Mouse (Mus musculus): ENCODE measurements around the gene Gsg1l.
A peak's percentile ranks its signal among the peaks of the same experiment; 100 is the strongest.

Gsg1l gene

GRCm38 (mm10) chr7:126031598-126032364 is 50.4 kb downstream of the Gsg1l start:
- DNase-seq (ENCODE audit: low spot score in 2 of 2): peak; percentile 53 to 64

GRCm38 (mm10) chr7:126027410-126027809 is 54.8 kb downstream of the Gsg1l start:
- no peak for DNase-seq (ENCODE audit: low spot score in 2 of 2)

DNA sequence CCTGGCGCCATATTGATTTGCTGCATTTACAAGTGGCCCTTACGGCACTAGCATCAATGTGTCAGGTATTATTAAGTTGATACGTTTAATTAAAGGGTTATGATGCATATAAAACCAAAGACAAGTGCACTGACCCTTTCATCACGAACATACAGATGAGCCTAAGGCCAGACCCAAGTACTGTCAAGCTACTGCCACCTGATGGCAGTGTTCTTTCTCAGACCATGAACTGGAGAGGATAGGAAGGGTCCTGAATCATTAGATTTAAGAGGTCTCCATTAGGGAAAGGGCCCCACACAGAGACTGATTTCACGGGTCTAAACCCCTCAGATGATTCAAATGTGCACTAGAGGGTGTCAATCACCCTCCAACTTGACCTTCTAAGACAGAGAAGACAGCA is 55.6 kb downstream of the Gsg1l start:
- DNase-seq (ENCODE audit: low spot score in 2 of 2): no peak

DNA sequence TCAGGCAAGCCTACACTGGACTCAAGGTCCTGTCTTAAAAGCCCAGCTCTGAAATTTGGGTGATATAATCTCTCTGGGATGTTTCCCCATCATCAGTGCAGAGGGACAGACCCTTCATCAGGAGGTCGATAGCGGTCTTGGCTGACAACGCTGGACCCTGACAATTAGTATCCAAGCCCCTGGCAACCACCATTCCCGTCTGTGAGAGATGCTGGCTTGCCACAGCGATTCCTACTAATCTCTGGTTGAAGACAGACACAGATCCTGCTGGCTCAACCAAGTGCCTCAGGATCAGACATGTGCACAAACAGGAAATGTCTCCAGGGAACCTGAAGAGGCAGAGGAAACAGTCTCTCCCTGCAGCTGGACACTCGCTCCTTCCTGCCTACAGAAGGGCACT is 62.2 kb downstream of the Gsg1l start:
- DNase-seq (ENCODE audit: low spot score in 2 of 2): no peak

DNA sequence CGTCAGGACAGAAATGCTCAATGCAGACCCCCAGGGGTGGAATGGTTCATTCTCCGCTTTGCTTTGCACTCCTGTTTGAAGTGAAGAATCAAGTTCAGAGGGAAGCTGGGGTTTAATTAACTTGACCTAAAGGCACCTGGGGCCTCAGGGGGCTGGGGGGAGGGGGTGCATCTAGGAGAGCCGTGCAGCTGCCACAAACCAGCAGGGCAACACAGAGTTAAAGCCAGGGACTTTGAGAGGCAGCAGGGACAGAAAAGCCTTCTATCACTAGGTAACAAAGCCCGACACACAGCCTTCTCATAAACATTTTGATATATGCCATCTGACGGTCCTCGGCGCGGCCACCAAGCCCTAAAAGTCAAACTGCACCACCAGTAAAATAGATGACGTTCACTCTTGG is 62.9 kb downstream of the Gsg1l start:
- DNase-seq (ENCODE audit: low spot score in 2 of 2): no peak

GRCm38 (mm10) chr7:126017455-126017854 is 64.8 kb downstream of the Gsg1l start:
- no peak for DNase-seq (ENCODE audit: low spot score in 2 of 2)

DNA sequence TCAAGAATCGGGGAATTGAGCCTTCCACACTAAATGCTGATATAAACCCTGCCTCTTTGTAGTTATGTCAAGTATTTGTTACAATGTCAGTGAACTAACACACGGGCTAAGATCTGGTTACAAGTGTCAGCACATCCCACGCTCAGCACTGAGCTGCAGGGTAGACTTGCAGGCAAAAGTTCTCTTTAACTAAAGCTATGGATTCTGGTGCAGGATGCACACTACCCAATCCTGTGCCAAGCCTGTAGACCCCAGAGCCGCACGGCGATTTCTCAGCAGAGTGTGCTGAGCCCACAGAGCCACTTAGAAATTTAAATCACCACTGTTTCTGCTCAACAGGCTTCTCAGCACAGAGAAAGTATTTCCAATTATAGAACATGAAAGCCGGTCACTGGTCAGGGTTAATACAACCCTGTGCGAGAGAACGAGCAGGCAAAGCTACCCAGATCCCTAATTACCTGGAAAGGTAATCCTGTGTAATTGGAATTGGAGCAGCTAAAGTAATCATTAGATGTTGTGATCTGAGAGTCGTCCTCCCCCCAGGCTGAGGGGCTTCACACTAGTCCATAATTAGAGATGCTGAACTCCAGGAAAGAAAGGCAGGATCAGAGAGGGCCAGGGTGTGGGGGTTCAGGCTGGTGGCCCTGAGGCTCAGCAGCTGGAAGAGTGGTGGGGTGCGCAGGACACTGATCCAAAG is 69.7 kb downstream of the Gsg1l start:
- DNase-seq (ENCODE audit: low spot score in 2 of 2): no peak

DNA sequence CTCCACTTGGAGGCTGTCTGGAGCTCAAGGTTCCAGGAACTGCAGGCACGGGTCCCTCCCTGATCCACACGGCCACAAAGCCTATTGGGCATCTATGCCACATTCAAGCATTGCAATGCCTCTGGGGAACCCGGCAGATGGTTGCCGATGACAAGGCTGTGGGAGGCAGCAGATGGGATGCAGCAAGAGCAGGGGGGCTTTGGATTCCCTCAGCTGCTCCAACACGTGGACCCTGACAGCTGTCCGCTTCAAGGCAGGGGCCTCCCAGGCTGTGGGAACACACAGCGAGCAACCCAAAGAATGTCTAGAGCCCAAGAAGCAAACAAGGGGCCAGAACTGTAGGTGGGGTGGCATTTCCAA is 73.4 kb downstream of the Gsg1l start:
- DNase-seq (ENCODE audit: low spot score in 2 of 2): peak; percentile 87

- no peak for DNase-seq (ENCODE audit: low spot score in 2 of 2)
Measured at GRCm38 (mm10) chr7:126008139-126008788, 73.9 kb downstream of the Gsg1l start.

DNA sequence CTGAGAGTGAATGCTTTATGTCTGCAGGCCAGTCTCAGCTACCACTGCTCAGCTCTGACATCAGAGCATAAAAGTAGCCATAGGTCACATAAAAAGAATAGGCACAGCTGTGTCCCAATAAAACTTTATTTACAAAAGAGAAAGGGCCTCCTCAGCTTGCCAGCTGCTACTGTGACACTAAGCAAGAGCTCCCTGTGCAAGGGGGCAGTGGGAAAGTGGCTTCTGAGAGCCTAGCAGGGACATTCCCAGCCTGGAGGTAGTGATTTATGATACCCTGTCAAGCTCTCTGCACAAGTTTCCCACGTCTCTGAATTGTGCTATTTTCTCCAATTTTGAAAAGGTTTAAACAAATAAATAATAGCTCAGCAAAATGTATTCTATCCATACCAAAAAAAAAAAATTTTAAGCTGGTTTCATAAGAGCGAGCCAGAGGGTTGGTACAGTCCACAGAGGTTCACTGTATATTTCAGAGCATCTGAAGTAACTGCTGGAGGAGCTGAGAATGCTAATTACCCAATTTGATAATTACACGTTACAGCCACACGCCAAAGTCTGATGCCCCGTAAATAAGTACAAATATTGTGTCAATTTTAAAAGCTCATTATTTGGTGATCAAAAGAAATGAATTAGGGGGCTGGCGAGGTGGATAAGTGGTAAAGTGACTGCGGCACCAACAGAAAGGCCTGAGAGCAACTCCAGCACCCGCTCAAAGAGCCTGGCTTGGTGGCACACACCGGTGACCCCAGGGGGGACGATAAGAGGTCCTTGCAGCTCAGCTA is 74.9 kb downstream of the Gsg1l start:
- DNase-seq (ENCODE audit: low spot score in 2 of 2): no peak

DNA sequence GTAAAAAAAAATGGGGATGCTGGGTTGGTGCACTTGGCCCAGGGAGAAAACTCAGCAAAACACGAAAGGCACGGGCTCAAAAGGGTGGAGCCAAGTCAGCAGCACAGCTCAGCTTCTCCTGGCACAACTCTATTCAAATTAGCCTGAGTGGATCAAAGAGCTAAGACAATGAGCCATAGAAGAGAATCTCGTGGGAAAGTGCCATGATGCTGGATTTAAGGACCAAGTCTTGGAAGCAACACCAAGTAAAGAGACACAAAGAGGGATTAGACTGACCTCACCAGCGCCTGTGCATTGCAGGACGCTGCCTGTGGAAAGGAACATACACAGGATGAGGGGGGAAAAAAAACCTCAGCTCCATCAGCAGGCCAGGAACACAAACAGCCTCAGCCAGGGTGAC is 76.9 kb downstream of the Gsg1l start:
- DNase-seq (ENCODE audit: low spot score in 2 of 2): no peak

- no peak for DNase-seq (ENCODE audit: low spot score in 2 of 2)
Measured at GRCm38 (mm10) chr7:126001683-126002082, 80.5 kb downstream of the Gsg1l start.

- DNase-seq (ENCODE audit: low spot score in 2 of 2): peak; percentile 63 to 69
Measured at GRCm38 (mm10) chr7:125999921-126000320, 82.3 kb downstream of the Gsg1l start.

- no peak for DNase-seq (ENCODE audit: low spot score in 2 of 2)
Measured at GRCm38 (mm10) chr7:125996151-125996550, 86.1 kb downstream of the Gsg1l start.

GRCm38 (mm10) chr7:125992356-125992891 is 89.8 kb downstream of the Gsg1l start:
- DNase-seq (ENCODE audit: low spot score in 2 of 2): no peak

DNA sequence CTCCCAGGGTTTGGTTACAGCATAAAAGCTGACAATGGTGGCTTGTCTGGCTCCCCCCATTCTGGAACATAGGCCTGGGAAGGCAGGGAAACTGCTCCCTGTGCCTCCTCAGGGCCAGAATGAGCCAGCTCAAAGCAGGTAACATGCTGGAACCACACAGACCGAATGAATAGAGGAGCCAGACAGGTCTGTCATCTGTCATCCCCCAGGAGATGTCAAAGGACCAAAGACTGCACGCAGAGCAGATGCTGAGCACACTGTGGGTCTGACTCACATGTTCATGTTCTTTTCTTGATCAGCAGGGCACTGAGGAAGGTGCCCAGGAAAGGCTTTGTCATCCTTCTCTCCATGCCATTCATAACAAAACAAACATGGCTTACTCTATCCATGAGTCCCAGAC is 90.4 kb downstream of the Gsg1l start:
- no peak for DNase-seq (ENCODE audit: low spot score in 2 of 2)

DNA sequence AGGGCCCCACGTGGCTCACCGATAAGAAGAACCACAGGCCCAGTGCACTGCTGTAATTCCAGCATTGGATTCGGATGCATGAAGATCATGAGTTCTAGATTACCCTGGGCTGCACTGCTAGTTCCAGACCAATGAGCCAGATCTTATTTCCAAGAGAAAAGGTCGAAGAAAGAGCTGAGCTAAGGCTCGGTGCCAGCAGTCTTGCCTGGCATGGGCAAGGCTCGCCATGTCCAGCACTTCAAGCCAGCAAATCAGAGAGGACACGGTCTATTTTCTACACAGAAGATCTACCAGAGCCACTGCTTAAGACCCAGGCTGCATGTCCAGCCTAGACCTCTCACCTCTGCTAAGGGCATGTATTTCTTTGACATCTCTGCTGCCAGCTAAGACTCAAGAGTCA is 92.2 kb downstream of the Gsg1l start:
- DNase-seq (ENCODE audit: low spot score in 2 of 2): no peak

- no peak for DNase-seq (ENCODE audit: low spot score in 2 of 2)
Measured at GRCm38 (mm10) chr7:125989489-125989888, 92.7 kb downstream of the Gsg1l start.

DNA sequence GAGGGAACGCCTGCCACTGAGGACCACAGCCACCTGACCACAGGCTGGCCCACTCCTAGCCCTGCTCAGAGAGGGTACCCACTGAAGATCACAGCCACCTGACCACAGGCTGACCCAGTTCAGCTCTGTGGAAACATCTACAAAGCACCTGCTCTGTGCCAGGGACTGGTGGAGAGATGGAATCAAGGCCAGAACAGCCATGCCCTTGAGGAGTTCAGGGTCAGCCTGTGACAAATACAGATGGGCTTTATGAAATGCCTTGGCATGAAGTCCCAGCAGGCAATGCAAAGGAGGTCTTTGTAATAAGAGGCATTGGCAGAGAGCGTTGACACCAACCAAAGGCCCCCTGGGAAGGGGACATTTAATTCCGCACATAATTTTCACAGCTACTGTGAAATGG is 93.9 kb downstream of the Gsg1l start:
- DNase-seq (ENCODE audit: low spot score in 2 of 2): no peak

- no peak for DNase-seq (ENCODE audit: low spot score in 2 of 2)
Measured at GRCm38 (mm10) chr7:125987117-125987516, 95.1 kb downstream of the Gsg1l start.

- DNase-seq (ENCODE audit: low spot score in 2 of 2): no peak
Measured at GRCm38 (mm10) chr7:125985565-125985964, 96.6 kb downstream of the Gsg1l start.
